Mouse (Mus musculus) hindbrain, embryonic 10.5 days (tissue): ENCODE measurements at regions not wholly inside any gene's neighbourhood (a gene's known extent, or its start where the extent isn't known, plus 50 kb on each side); places are given as distances from the start of the nearest gene placed in this dataset.

Experiments
- DNase-seq: peaks from one replicate; pipeline ENCODE4 v3.0.0-alpha.2; 2017; ENCODE audit warnings: low spot score
- H3K27ac ChIP-seq: fragments of 300-500 bp; sonication (generic); 2 replicates; pipeline ENCODE4 v1.5.1; 2016; ENCODE audit warnings: mild to moderate bottlenecking, moderate library complexity
- H3K27me3 ChIP-seq: fragments of 300-500 bp; sonication (generic); 2 replicates; pipeline ENCODE4 v1.6.1; 2016; ENCODE audit warnings: mild to moderate bottlenecking; ENCODE audit not compliant: poor library complexity, insufficient read depth, severe bottlenecking
- H3K36me3 ChIP-seq: fragments of 300-500 bp; sonication (generic); 2 replicates; pipeline ENCODE4 v1.6.1; 2016; ENCODE audit warnings: mild to moderate bottlenecking, moderate library complexity
- H3K4me1 ChIP-seq: fragments of 300-500 bp; sonication (generic); replicated peaks from 2 replicates; pipeline ENCODE4 v1.6.1; 2016; ENCODE audit warnings: mild to moderate bottlenecking
- H3K4me3 ChIP-seq: fragments of 300-500 bp; sonication (generic); 2 replicates; pipeline ENCODE4 v1.5.1; 2016; ENCODE audit warnings: mild to moderate bottlenecking, moderate library complexity
- H3K9me3 ChIP-seq: fragments of 300-500 bp; sonication (generic); 2 replicates; pipeline ENCODE4 v1.6.1; 2016; ENCODE audit warnings: mild to moderate bottlenecking, moderate library complexity
- WGBS: fragments of 180-500 bp; shearing (Covaris S2); methylation state at CpG from one replicate; pipeline ENCODE4 v1.1.7; 2016; 5-methylcytosine and 5-hydroxymethylcytosine counted together

- Histone ChIP-seq H3K4me3 (no peak overlapping the region), H3K4me1 (peaks cover 6% of the 10 kb centered on the region; the same call in 1 of the 2 replicates), H3K27ac (no peak overlapping the region), H3K27me3 (no peaks in the 10 kb centered on the region), H3K36me3 (no peaks in the 10 kb centered on the region), H3K9me3 (no peaks in the 10 kb centered on the region)
- WGBS: 66% methylated on average over 3 of the region's 3 CpGs
- no peak for DNase-seq
Measured at GRCm38 (mm10) chr6:84514623-84515022, 79.1 kb downstream of the Cyp26b1 start.

DNA sequence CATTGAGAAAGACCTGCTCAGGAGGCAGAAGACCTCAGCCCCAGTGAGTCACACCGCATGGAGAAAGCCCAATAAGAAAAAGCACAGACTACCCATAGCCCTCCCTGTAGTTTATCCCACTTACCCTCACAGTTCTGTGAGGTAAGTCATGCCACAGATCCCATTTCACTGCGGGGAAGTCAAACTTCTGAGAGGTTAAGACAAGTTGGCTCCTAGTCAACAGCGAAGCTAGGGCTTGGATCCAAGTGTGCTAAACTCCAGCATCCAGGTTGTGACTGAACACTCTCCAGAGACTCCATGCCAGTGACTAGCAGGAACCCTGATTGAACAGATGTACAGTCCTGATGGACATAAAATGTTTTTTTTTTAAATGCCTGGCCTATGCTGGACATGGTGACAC lies 85.1 kb downstream of the Cyp26b1 start:
- 97% methylated on average over 3 of the region's 3 CpGs for WGBS

DNA sequence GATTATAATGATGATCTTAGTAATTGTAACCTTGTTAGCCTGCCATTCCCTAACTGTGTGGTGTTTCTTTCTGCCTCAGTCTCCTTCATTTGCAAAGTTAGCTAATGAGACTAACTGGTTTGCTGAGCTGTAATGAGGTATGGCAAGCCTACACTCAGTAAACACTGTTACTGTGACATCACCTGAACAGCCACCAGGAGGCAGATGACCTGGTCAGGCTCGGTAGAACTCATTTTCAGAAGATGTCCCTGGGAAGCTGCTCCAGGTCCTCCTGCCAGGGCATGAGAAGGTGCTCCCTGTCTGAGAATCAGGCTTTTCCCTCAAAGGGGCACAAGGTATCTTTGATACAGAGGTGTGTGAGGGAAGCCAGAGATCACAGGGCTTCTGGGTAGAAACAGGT lies 87.0 kb downstream of the Cyp26b1 start:
- H3K27me3 ChIP-seq: no peaks in the 10 kb centered on the region
- no peaks in the 10 kb centered on the region for H3K9me3 ChIP-seq
- WGBS: 26% methylated on average over 1 of the region's 1 CpGs
- no peak for DNase-seq
- no peak overlapping the region for H3K27ac ChIP-seq
- H3K4me3 ChIP-seq: no peak overlapping the region
- peaks cover 3% of the 10 kb centered on the region; the same call in 1 of the 2 replicates for H3K4me1 ChIP-seq
- no peaks in the 10 kb centered on the region for H3K36me3 ChIP-seq

More for the DNA sequence above, 85.1 kb downstream of the Cyp26b1 start:
- Histone ChIP-seq H3K4me3 (no peak overlapping the region), H3K27ac (no peak overlapping the region), H3K36me3 (no peaks in the 10 kb centered on the region), H3K27me3 (no peaks in the 10 kb centered on the region), H3K9me3 (no peaks in the 10 kb centered on the region), H3K4me1 (peaks cover 3% of the 10 kb centered on the region; the same call in 1 of the 2 replicates)
- no peak for DNase-seq

- Histone ChIP-seq H3K4me3 (no peak overlapping the region), H3K9me3 (no peaks in the 10 kb centered on the region), H3K36me3 (no peaks in the 10 kb centered on the region), H3K27me3 (peaks cover 4% of the 10 kb centered on the region), H3K27ac (no peak overlapping the region), H3K4me1 (peaks cover 16% of the 10 kb centered on the region; the same call in 1 of the 2 replicates)
- DNase-seq: no peak
- 36% methylated on average over 13 of the region's 13 CpGs for WGBS
Measured at GRCm38 (mm10) chr6:84500255-84500886, 93.3 kb downstream of the Cyp26b1 start.

- no peak for DNase-seq
- WGBS: 86% methylated on average over 9 of the region's 9 CpGs
- H3K36me3 ChIP-seq: no peaks in the 10 kb centered on the region
Measured at GRCm38 (mm10) chr6:84498076-84498475, 95.6 kb downstream of the Cyp26b1 start.

DNA sequence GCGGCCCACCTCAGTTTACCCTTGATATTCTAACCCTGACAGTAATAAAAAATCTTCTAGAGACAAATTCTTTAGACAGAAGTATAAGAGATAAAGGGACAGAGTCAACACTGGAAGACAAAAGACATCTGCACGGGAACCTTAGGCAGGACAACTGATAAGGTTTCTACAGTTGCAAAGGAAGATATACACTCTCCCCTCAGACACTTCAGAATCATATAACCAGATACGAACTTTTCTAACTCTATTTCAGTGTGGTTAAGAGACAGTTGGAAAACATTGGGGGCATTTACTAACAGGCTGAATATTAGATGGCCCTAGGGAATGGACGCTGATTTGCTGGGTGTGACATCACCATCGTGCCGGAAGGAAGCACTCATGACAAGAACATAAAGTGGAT lies 100.0 kb downstream of the Cyp26b1 start:
- H3K36me3 ChIP-seq: no peaks in the 10 kb centered on the region
- no peak overlapping the region for H3K4me3 ChIP-seq
- no peak overlapping the region for H3K27ac ChIP-seq
- H3K4me1 ChIP-seq: 0 out of 2 replicates have a peak, but pooled peaks cover 11% of the 10 kb centered on the region
- DNase-seq: no peak
- no peaks in the 10 kb centered on the region for H3K27me3 ChIP-seq
- H3K9me3 ChIP-seq: no peaks in the 10 kb centered on the region
- 86% methylated on average over 6 of the region's 6 CpGs for WGBS

More at GRCm38 (mm10) chr6:84498076-84498475, 95.6 kb downstream of the Cyp26b1 start:
- Histone ChIP-seq H3K9me3 (no peaks in the 10 kb centered on the region), H3K4me3 (no peak overlapping the region), H3K27ac (no peak overlapping the region), H3K4me1 (peaks cover 13% of the 10 kb centered on the region; the same call in 1 of the 2 replicates), H3K27me3 (peaks cover 4% of the 10 kb centered on the region)

DNA sequence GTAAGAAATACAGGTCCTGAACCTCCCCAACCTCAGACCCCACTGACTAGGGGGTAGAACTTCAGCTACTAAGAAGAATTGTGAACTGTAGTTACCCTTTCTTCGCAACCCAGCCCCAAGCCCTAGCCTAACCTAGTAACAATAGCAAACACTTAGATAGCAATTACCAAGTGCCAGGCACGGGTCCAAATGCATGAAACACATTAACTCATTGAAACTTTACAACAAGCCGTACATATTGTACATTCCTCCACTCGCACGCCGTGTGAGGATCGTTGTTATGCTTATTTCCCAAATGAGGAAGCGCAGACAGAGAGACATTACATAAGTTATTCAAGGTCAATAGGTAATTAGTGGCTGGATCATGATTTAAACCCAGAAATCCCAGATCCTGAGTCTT lies 100.5 kb downstream of the Cyp26b1 start:
- H3K4me1 ChIP-seq: 0 out of 2 replicates have a peak, but pooled peaks cover 11% of the 10 kb centered on the region
- H3K9me3 ChIP-seq: no peaks in the 10 kb centered on the region
- 93% methylated on average over 8 of the region's 8 CpGs for WGBS
- DNase-seq: no peak
- no peak overlapping the region for H3K4me3 ChIP-seq
- no peaks in the 10 kb centered on the region for H3K36me3 ChIP-seq
- no peak overlapping the region for H3K27ac ChIP-seq
- H3K27me3 ChIP-seq: no peaks in the 10 kb centered on the region

DNA sequence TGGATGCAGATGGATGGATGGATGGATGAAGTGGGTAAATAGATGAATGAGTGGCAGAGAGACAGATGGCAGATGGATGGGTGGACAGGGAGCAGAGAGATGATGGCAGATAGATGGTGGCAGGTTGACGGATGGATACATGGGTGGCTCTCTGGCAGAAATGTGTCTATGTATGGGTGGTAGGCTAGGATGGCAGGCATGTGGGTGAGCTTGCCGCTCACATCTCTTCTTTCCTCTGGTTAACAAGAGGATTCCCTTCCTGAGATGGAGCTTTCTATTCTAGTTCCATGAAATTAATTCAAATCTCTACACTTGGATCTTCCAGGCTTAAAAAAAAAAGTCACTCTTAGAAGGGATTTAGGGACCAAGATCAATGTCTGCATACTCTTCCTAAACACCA lies 101.1 kb downstream of the Cyp26b1 start:
- no peaks in the 10 kb centered on the region for H3K36me3 ChIP-seq
- H3K27me3 ChIP-seq: no peaks in the 10 kb centered on the region
- no peaks in the 10 kb centered on the region for H3K9me3 ChIP-seq
- no peak for DNase-seq
- 85% methylated on average over 2 of the region's 2 CpGs for WGBS
- H3K27ac ChIP-seq: no peak overlapping the region
- H3K4me3 ChIP-seq: no peak overlapping the region
- H3K4me1 ChIP-seq: 0 out of 2 replicates have a peak, but pooled peaks cover 11% of the 10 kb centered on the region

DNA sequence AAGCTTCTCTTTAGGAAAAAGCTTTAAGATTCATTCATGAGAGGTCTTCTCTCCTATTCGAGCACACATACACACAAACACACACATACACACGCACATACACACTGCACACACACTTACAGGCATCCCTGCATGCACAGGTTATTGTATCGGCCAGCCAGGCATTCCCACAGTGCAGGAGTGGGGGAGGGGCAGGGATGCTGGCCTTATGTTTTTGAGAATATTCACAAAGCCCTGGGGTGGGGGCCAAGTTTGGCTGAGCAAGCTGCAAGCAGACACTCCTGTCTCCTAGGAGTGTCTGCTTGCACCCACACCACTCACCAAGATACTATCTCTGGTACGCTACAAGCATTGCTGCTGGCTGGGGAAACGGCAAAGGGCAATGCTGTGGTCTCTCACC lies 102.6 kb downstream of the Cyp26b1 start:
- H3K4me3 ChIP-seq: no peak overlapping the region
- 85% methylated on average over 5 of the region's 5 CpGs for WGBS
- H3K27me3 ChIP-seq: no peaks in the 10 kb centered on the region
- H3K36me3 ChIP-seq: no peaks in the 10 kb centered on the region
- H3K9me3 ChIP-seq: no peaks in the 10 kb centered on the region
- DNase-seq: no peak
- H3K27ac ChIP-seq: no peak overlapping the region
- 0 out of 2 replicates have a peak, but pooled peaks cover 6% of the 10 kb centered on the region for H3K4me1 ChIP-seq

DNA sequence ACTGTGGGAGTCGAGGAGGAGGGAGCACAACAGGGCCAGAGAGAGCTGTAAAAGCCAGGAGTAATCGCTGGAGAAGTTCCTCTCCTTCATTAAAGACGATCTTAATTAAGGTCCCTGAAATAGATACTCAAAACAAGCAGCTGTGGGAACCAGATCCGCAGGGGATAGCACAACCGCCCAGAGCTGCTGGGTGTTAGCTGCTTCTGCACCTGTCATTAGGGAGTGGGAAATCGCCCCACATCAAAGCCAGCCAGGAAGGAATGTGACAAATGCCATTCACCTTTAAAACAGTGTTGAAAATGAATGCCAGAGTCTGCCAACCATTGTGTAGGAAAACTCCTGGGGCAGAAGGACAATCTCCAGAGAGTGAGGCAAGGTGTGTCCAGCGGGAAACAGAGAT lies 112.5 kb downstream of the Cyp26b1 start:
- Histone ChIP-seq H3K9me3 (no peaks in the 10 kb centered on the region), H3K4me1 (peaks cover 12% of the 10 kb centered on the region), H3K27ac (no peak overlapping the region), H3K4me3 (no peak overlapping the region), H3K36me3 (no peaks in the 10 kb centered on the region), H3K27me3 (peaks cover 3% of the 10 kb centered on the region; the same call in 1 of the 2 replicates)
- 49% methylated on average over 7 of the region's 7 CpGs for WGBS
- DNase-seq: no peak

DNA sequence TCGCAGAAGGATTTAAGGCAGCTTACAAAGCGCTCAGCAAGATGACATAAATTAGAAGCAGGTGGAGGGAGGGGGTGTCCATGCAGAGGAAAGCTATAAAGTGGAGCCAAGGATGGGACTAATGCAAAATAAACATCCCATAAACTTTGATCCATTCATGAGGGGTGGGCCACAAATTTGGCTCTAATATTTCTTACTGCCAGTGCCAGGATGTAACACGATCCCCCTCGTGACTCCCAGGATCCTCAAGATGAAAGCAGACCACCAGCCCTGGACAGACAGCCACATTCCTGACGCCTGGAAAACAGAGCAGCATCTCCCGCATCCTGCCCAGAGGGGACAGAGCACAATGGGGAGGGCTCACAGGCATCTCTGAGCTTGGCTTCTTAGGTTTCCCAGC lies 116.6 kb downstream of the Cyp26b1 start:
- H3K9me3 ChIP-seq: no peaks in the 10 kb centered on the region
- no peak overlapping the region for H3K4me3 ChIP-seq
- H3K27ac ChIP-seq: no peak overlapping the region
- peaks cover 14% of the 10 kb centered on the region for H3K4me1 ChIP-seq
- 50% methylated on average over 6 of the region's 6 CpGs for WGBS
- H3K36me3 ChIP-seq: no peaks in the 10 kb centered on the region
- peaks cover 7% of the 10 kb centered on the region; the same call in 1 of the 2 replicates for H3K27me3 ChIP-seq
- no peak for DNase-seq

DNA sequence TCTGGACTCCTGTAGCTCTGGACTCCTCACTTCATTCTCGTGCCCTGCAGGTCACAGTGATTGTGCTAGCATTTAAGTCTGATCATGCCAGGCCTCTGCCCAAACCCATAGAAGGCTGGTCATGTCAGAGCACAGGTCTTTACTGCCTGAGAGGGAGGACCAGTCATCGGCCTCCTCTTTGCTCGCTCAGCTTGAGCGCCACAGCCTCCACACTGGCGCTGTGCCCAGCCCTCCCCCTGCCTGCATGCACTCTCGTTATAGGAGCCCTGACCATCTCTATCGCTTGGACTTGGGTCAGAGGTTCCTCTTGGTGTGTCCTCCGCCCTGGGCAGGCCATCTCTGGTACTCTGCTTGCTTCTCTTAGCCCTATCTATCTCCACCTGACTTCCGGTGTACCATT lies 117.2 kb downstream of the Cyp26b1 start:
- Histone ChIP-seq H3K9me3 (no peaks in the 10 kb centered on the region), H3K4me1 (peaks cover 14% of the 10 kb centered on the region), H3K27me3 (0 out of 2 replicates have a peak, but pooled peaks cover 4% of the 10 kb centered on the region), H3K27ac (no peak overlapping the region), H3K4me3 (no peak overlapping the region), H3K36me3 (no peaks in the 10 kb centered on the region)
- WGBS: 73% methylated on average over 9 of the region's 9 CpGs
- DNase-seq: no peak

- no peak for DNase-seq
- Histone ChIP-seq H3K36me3 (no peaks in the 10 kb centered on the region), H3K4me1 (peaks cover 14% of the 10 kb centered on the region), H3K27me3 (0 out of 2 replicates have a peak, but pooled peaks cover 4% of the 10 kb centered on the region), H3K4me3 (no peak overlapping the region), H3K9me3 (no peaks in the 10 kb centered on the region), H3K27ac (no peak overlapping the region)
Measured at GRCm38 (mm10) chr6:84474835-84475234, 118.9 kb downstream of the Cyp26b1 start.
